ENCODE assay signal across 9 mouse cellular contexts in the genomic region with DNA sequence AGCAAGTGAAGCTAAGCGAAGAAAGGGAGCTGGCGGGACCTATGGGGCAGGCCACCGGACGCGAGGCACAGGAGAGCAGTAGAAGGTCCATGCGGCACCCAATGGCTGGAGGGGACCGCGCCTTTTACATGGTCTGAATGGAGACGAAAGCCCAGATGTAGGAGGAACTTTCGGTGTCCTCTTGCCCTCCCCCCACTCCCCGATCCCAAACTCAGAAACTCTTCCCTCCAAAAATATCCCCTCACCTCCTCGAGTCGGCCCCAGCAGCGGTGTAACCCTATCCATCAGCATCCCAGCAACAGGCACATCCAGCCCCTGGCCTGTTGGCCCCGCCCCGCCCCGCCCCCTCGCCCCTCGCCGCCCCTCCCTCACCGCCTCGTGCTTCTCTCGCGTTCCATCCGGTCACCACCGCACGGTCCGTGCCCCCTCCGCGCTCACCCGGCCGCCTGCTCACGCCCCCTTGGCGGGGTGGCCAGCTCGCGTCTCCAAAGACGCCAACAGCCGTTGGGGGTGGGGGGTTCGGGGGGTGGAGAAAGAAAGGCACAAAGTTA. TPM values are rescaled to one million over a fixed set of nuclear protein-coding genes. Genes with fewer than 3 reads are reported as not detected.
A peak's percentile ranks its signal among the peaks of the same experiment; 100 is the strongest.
DNase-seq lines count a peak whose midpoint lies in the region; ATAC-seq and TF ChIP-seq lines count a peak whose summit lies in the region.
"Had no signal": no experiment of that assay in that cellular context is flagged by ENCODE, and none has a peak within 500 bp of the region (broad histone marks: within the 10 kb centered on the region; RNA-seq: fewer than 3 reads in every experiment).

A gene (minus strand): TSS at position 301 of the 551 bp plus-strand sequence.

- no peak for TF ChIP-seq CTCF in heart, postnatal 0 days (IDR thresholded peaks at IDR 0.05; ENCODE audit: low read depth)

- peak within 1 kb of the TSS; percentile 67 for H3K4me2 ChIP-seq in heart, postnatal 0 days (ENCODE audit: low read depth, low read length)
- peak within 1 kb of the TSS; percentile 57 for H3K4me2 ChIP-seq in limb, embryonic 15.5 days
- peak within 1 kb of the TSS; percentile 66 for H3K4me2 ChIP-seq in neural tube, embryonic 15.5 days

- no peaks in the 10 kb centered on the region for H3K4me1 ChIP-seq in heart, postnatal 0 days (ENCODE audit: control insufficient read depth, insufficient read depth)
- H3K4me1 ChIP-seq in limb, embryonic 15.5 days: no peaks in the 10 kb centered on the region
- H3K4me1 ChIP-seq in neural tube, embryonic 15.5 days: peaks cover 4% of the 10 kb centered on the region; the same call in 1 of the 2 replicates

- WGBS in heart, postnatal 0 days: 19% methylated on average over 38 of the region's 39 CpGs
- 19% methylated on average over 38 of the region's 39 CpGs for whole genome bisulfite sequencing in limb, embryonic 15.5 days
- 16% methylated on average over 38 of the region's 39 CpGs for WGBS in neural tube, embryonic 15.5 days

- peak; percentile 75 for DNase-seq in heart, adult 11 months
- no peak for DNase-seq in heart, adult 9 months (ENCODE audit: low spot score in 2 of 2)
- peak; percentile 81 for DNase-seq in embryo, embryonic 10.5 days (ENCODE audit: low spot score)
- DNase-seq in heart, postnatal 0 days (ENCODE audit: low spot score): no peak
- no peak for DNase-seq in right cerebral cortex, postnatal 14 days
- no peak for DNase-seq in left cerebral cortex, adult 11 months (ENCODE audit: low spot score)

- H3K27me3 ChIP-seq in heart, postnatal 0 days (ENCODE audit: control insufficient read depth, insufficient read depth, low read length): peaks cover 17% of the 10 kb centered on the region
- peaks cover 25% of the 10 kb centered on the region for H3K27me3 ChIP-seq in limb, embryonic 15.5 days
- H3K27me3 ChIP-seq in neural tube, embryonic 15.5 days (replicated peaks): peaks cover 28% of the 10 kb centered on the region

- H3K9me3 ChIP-seq in heart, postnatal 0 days (replicated peaks; ENCODE audit: control insufficient read depth, low read length): no peaks in the 10 kb centered on the region
- no peaks in the 10 kb centered on the region for H3K9me3 ChIP-seq in limb, embryonic 15.5 days
- no peaks in the 10 kb centered on the region for H3K9me3 ChIP-seq in neural tube, embryonic 15.5 days (replicated peaks)

- ATAC-seq in heart, postnatal 0 days (ENCODE audit: insufficient read depth, low read depth): peak; percentile 20; the same call in 1 of the 2 replicates
- peak; percentile 85 for ATAC-seq in limb, embryonic 15.5 days (ENCODE audit: insufficient number of reproducible peaks, low FRiP score, low TSS enrichment, low read depth)
- peak; percentile 59 for ATAC-seq in neural tube, embryonic 15.5 days (ENCODE audit: low FRiP score)

- H3K36me3 ChIP-seq in heart, postnatal 0 days (replicated peaks; ENCODE audit: control insufficient read depth, insufficient read depth, low read length): no peaks in the 10 kb centered on the region
- H3K36me3 ChIP-seq in limb, embryonic 15.5 days: no peaks in the 10 kb centered on the region
- H3K36me3 ChIP-seq in neural tube, embryonic 15.5 days: no peaks in the 10 kb centered on the region

- TF ChIP-seq EP300 in heart, postnatal 0 days (IDR thresholded peaks at IDR 0.05; ENCODE audit: low read depth): no peak

- no peak within 1 kb of the TSS for H3K27ac ChIP-seq in heart, postnatal 0 days (ENCODE audit: low read depth)
- no peak within 1 kb of the TSS for H3K27ac ChIP-seq in limb, embryonic 15.5 days
- no peak within 1 kb of the TSS for H3K27ac ChIP-seq in neural tube, embryonic 15.5 days (replicated peaks)

- no peak within 1 kb of the TSS for H3K9ac ChIP-seq in heart, postnatal 0 days (replicated peaks; ENCODE audit: low read depth, low read length)
- no peak within 1 kb of the TSS for H3K9ac ChIP-seq in limb, embryonic 15.5 days
- H3K9ac ChIP-seq in neural tube, embryonic 15.5 days (replicated peaks): no peak within 1 kb of the TSS

- H3K4me3 ChIP-seq in heart, postnatal 0 days (ENCODE audit: low read depth, low read length): peak within 1 kb of the TSS; percentile 46
- H3K4me3 ChIP-seq in limb, embryonic 15.5 days: peak within 1 kb of the TSS; percentile 47
- peak within 1 kb of the TSS; percentile 35 for H3K4me3 ChIP-seq in neural tube, embryonic 15.5 days (replicated peaks)

RNA-seq across cellular contexts. Expression of the gene that starts here (rescaled TPM):
- total RNA-seq in heart, postnatal 0 days (2014; rRNA removed; ENCODE audit: low replicate concordance): not detected in 2 replicates
- polyA plus RNA-seq in heart, postnatal 0 days (2015; fragmentation: Nextera tagmentation; extraction: Ambion mirVana): 0.07 and 0.11 TPM in 2 replicates
- 5.9 and 9.5 TPM in 2 replicates for polyA plus RNA-seq in limb, embryonic 15.5 days (2015; fragmentation: Nextera tagmentation; extraction: Ambion mirVana)
- 0.31 and 1.2 TPM in 2 replicates for polyA plus RNA-seq in neural tube, embryonic 15.5 days (2015; fragmentation: Nextera tagmentation; extraction: Ambion mirVana)
- total RNA-seq: MEL had no signal

Comparison
In these comparisons a context has a peak if more than half of its experiments do, and no peak if none do; other contexts are left out.
1. DNase-seq: peak in heart, adult 11 months (single experiment) and embryo, embryonic 10.5 days (single experiment); none in heart, adult 9 months (0 of 2), heart, postnatal 0 days (single experiment), right cerebral cortex, postnatal 14 days (single experiment) and left cerebral cortex, adult 11 months (single experiment).
2. Peak in ATAC-seq, H3K4me3 ChIP-seq and H3K4me2 ChIP-seq in heart, postnatal 0 days; RNA of the gene not detected or under 1 TPM.
3. ATAC-seq: peak in every context shown above with its lines; median percentile 85 in limb, embryonic 15.5 days; 59 in neural tube, embryonic 15.5 days; 20 in heart, postnatal 0 days.
4. Peak in every context shown above with its lines, with median percentiles within 50 percentile points of each other: H3K4me2 ChIP-seq and H3K4me3 ChIP-seq.